Mouse (Mus musculus): ENCODE results near the gene Sytl1. TPM values are rescaled to one million over a fixed set of nuclear protein-coding genes. Genes with fewer than 3 reads are reported as not detected.

The Sytl1 gene
- total and polyA plus RNA-seq, 2 experiments from 2014 or later = 0.79 to 3.6 TPM

DNA sequence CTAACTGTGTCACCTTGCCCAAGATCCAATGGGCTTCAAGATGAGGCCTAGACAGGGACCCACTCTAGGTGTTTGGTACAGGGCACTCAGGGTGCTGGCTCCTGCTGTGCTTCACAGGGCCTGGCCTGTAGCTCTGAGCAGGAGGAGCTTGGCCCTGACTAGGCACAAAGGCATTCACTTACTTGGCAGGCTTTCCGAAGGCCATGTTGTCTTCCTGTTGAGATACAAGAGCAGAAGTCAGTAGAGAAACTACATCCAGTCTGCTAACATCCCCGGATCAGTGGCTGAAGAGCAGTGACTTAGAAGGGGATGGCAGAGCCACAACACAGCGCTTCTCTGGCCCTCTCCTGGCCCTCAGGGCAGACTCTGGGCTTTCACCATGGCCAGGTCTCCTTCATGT, 6.7 kb upstream of the Sytl1 start:
- DNase-seq (ENCODE audit: low spot score) (no peak), ATAC-seq (ENCODE audit: insufficient read depth, low read depth) (no peak)
- H3K9ac ChIP-seq (replicated peaks; ENCODE audit: low read depth, low read length) = no peak overlapping the region
- H3K27ac ChIP-seq (ENCODE audit: low read depth) = peak overlapping the region; percentile 41
- WGBS = 61% methylated on average over 3 of the region's 3 CpGs
- H3K9me3 ChIP-seq (replicated peaks; ENCODE audit: control insufficient read depth, low read length) = no peaks in the 10 kb centered on the region
- no peaks in the 10 kb centered on the region for H3K4me1 ChIP-seq (ENCODE audit: control insufficient read depth, insufficient read depth)
- no peak for TF ChIP-seq EP300 (IDR thresholded peaks at IDR 0.05; ENCODE audit: low read depth)
- TF ChIP-seq CTCF (IDR thresholded peaks at IDR 0.05; ENCODE audit: low read depth) = no peak
- H3K27me3 ChIP-seq (ENCODE audit: control insufficient read depth, insufficient read depth, low read length) = no peaks in the 10 kb centered on the region
- H3K4me2 ChIP-seq (ENCODE audit: low read depth, low read length) = no peak overlapping the region
- peaks cover 48% of the 10 kb centered on the region for H3K36me3 ChIP-seq (replicated peaks; ENCODE audit: control insufficient read depth, insufficient read depth, low read length)
- no peak overlapping the region for H3K4me3 ChIP-seq (ENCODE audit: low read depth, low read length)

DNA sequence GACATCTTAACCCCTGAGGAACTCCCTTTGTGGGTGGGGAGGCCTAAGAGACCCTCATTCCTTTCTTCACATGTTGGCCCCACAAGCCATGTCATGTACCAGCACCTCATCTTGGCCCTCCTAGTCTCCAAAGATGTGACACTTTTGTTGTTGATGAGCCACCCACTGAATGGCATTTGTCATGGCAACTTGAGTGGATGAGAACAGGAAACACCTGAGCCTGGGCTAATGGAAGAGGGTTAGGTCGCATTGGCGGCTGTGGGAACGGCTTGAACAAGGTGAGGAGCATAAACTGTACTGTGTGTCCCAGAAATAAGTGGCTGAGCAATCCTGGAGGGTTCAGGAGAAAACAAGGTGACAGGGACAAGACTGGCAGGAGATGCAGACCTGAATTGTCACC, 6.0 kb upstream of the Sytl1 start:
- Histone ChIP-seq H3K4me2 (ENCODE audit: low read depth, low read length) (no peak overlapping the region), H3K27ac (ENCODE audit: low read depth) (no peak overlapping the region; the same call in 1 of the 2 replicates), H3K36me3 (replicated peaks; ENCODE audit: control insufficient read depth, insufficient read depth, low read length) (peaks cover 48% of the 10 kb centered on the region), H3K27me3 (ENCODE audit: control insufficient read depth, insufficient read depth, low read length) (no peaks in the 10 kb centered on the region), H3K4me1 (ENCODE audit: control insufficient read depth, insufficient read depth) (no peaks in the 10 kb centered on the region), H3K4me3 (ENCODE audit: low read depth, low read length) (no peak overlapping the region), H3K9ac (replicated peaks; ENCODE audit: low read depth, low read length) (no peak overlapping the region), H3K9me3 (replicated peaks; ENCODE audit: control insufficient read depth, low read length) (no peaks in the 10 kb centered on the region)
- no peak for DNase-seq (ENCODE audit: low spot score)
- WGBS = 84% methylated on average over 3 of the region's 3 CpGs
- no peak for TF ChIP-seq CTCF (IDR thresholded peaks at IDR 0.05; ENCODE audit: low read depth)
- no peak for TF ChIP-seq EP300 (IDR thresholded peaks at IDR 0.05; ENCODE audit: low read depth)
- ATAC-seq (ENCODE audit: insufficient read depth, low read depth) = no peak

DNA sequence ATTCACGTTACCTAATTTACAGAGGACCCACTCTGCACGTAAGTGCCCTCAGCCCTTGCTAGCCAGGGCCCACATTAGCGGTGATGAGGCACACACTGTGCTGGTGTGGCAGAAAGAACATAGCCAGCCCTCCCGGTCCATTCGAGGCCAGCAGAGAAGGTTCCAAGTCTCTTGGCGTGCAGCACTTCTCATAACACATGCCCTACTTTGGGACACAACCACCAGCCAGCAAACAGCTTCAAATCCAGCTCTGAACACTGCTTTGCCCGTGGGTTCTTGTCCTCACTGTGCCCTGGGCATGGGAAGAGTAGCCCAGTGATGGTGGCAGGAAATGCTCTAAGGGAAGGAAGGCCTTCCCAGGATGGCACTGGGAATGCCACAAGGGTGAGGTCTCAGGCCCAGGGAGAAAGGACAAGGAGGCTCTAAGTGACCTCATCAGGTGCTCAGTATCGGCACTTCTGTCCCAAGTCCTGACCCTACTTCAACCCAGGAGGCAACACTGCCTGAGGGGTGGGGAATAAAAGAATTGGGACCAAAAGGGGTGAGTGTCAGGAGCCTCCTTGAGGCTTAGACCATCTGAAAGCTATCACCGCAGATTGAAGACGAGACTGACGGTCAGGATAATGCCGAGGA, 3.5 kb upstream of the Sytl1 start:
- H3K4me2 ChIP-seq (ENCODE audit: low read depth, low read length) = no peak overlapping the region
- ATAC-seq (ENCODE audit: insufficient read depth, low read depth) (no peak), DNase-seq (ENCODE audit: low spot score) (no peak)
- H3K9ac ChIP-seq (replicated peaks; ENCODE audit: low read depth, low read length) = no peak overlapping the region
- no peaks in the 10 kb centered on the region for H3K9me3 ChIP-seq (replicated peaks; ENCODE audit: control insufficient read depth, low read length)
- WGBS = 92% methylated on average over 12 of the region's 12 CpGs
- H3K27ac ChIP-seq (ENCODE audit: low read depth) = no peak overlapping the region
- peaks cover 48% of the 10 kb centered on the region for H3K36me3 ChIP-seq (replicated peaks; ENCODE audit: control insufficient read depth, insufficient read depth, low read length)
- TF ChIP-seq CTCF (IDR thresholded peaks at IDR 0.05; ENCODE audit: low read depth) (no peak), EP300 (IDR thresholded peaks at IDR 0.05; ENCODE audit: low read depth) (no peak)
- no peaks in the 10 kb centered on the region for H3K4me1 ChIP-seq (ENCODE audit: control insufficient read depth, insufficient read depth)
- H3K4me3 ChIP-seq (ENCODE audit: low read depth, low read length) = no peak overlapping the region
- H3K27me3 ChIP-seq (ENCODE audit: control insufficient read depth, insufficient read depth, low read length) = no peaks in the 10 kb centered on the region

DNA sequence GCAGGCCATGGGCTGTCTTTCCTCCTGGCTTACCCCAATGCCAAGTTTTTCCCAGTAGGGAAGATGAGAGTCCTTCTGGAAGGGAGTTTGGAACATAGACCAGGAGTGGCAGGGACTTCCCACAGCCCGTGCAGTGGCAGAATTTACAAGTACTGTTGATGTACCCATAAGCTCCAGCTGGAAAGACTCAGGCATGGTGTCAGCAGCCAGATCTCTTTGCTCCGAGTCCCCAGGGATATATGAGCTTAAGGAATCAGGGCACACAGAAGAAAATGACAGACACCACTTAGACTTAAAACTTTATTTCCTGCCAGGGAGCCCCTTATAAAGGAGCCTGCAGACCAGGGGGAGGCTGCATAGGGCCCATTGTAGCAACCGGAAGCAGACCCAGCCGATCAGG, 2.8 kb upstream of the Sytl1 start:
- Histone ChIP-seq H3K9me3 (replicated peaks; ENCODE audit: control insufficient read depth, low read length) (no peaks in the 10 kb centered on the region), H3K9ac (replicated peaks; ENCODE audit: low read depth, low read length) (no peak overlapping the region), H3K27ac (ENCODE audit: low read depth) (no peak overlapping the region), H3K4me3 (ENCODE audit: low read depth, low read length) (no peak overlapping the region), H3K27me3 (ENCODE audit: control insufficient read depth, insufficient read depth, low read length) (no peaks in the 10 kb centered on the region), H3K4me1 (ENCODE audit: control insufficient read depth, insufficient read depth) (no peaks in the 10 kb centered on the region), H3K4me2 (ENCODE audit: low read depth, low read length) (no peak overlapping the region), H3K36me3 (replicated peaks; ENCODE audit: control insufficient read depth, insufficient read depth, low read length) (peaks cover 48% of the 10 kb centered on the region)
- DNase-seq (ENCODE audit: low spot score) = no peak
- TF ChIP-seq EP300 (IDR thresholded peaks at IDR 0.05; ENCODE audit: low read depth) (no peak), CTCF (IDR thresholded peaks at IDR 0.05; ENCODE audit: low read depth) (no peak)
- no peak for ATAC-seq (ENCODE audit: insufficient read depth, low read depth)
- WGBS = 81% methylated on average over 4 of the region's 4 CpGs

DNA sequence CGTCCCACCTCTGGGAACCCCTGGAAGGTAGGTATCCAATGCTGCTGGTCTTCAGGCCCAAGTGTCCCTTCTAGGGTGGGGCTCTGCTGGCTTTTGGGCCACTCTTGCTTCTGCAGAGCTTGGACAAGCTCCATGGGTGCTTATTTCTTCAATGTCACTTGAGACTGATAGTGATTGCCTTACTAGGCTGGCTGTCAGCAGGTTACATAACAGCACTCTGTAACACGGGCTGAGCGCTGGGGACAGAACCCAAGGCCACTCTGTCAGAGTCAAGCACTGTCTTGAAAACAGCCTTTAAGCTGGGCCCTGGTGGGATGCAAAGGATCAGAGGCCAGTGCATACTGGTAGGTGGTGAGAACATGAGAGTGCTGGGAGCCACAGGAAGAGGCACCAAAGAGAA, 2.4 kb upstream of the Sytl1 start:
- DNase-seq (ENCODE audit: low spot score) (no peak), ATAC-seq (ENCODE audit: insufficient read depth, low read depth) (no peak)
- H3K4me1 ChIP-seq (ENCODE audit: control insufficient read depth, insufficient read depth) = no peaks in the 10 kb centered on the region
- no peak overlapping the region for H3K27ac ChIP-seq (ENCODE audit: low read depth)
- H3K9me3 ChIP-seq (replicated peaks; ENCODE audit: control insufficient read depth, low read length) = no peaks in the 10 kb centered on the region
- TF ChIP-seq EP300 (IDR thresholded peaks at IDR 0.05; ENCODE audit: low read depth) (no peak), CTCF (IDR thresholded peaks at IDR 0.05; ENCODE audit: low read depth) (no peak)
- no peak overlapping the region for H3K4me3 ChIP-seq (ENCODE audit: low read depth, low read length)
- H3K4me2 ChIP-seq (ENCODE audit: low read depth, low read length) = no peak overlapping the region
- peaks cover 48% of the 10 kb centered on the region for H3K36me3 ChIP-seq (replicated peaks; ENCODE audit: control insufficient read depth, insufficient read depth, low read length)
- H3K9ac ChIP-seq (replicated peaks; ENCODE audit: low read depth, low read length) = no peak overlapping the region
- WGBS = 86% methylated on average over 3 of the region's 3 CpGs
- H3K27me3 ChIP-seq (ENCODE audit: control insufficient read depth, insufficient read depth, low read length) = no peaks in the 10 kb centered on the region

DNA sequence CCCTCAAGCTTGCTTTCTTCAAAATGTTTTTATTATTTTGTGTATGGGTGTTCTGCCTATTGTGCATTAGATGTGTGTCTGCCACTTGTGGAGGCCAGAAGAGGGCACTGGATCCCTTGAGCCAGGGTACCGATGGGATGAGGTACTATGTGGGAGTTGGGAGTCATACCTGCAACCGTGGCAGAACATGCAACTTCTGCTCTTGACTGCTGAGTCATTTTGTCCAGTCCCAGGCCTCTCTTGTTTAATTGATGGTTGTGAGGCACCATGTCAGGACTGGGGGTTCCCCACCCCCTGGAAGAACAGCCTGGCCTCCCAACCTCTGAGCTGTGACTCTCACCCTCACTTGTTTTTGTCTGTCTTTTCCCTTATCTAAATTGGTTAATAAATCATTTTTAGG, 1.6 kb upstream of the Sytl1 start:
- DNase-seq (ENCODE audit: low spot score) = no peak
- 84% methylated on average over 2 of the region's 2 CpGs for WGBS
- peaks cover 47% of the 10 kb centered on the region for H3K36me3 ChIP-seq (replicated peaks; ENCODE audit: control insufficient read depth, insufficient read depth, low read length)

More for the DNA sequence above, 1.6 kb upstream of the Sytl1 start:
- Histone ChIP-seq H3K4me2 (ENCODE audit: low read depth, low read length) (no peak overlapping the region), H3K27me3 (ENCODE audit: control insufficient read depth, insufficient read depth, low read length) (no peaks in the 10 kb centered on the region), H3K4me3 (ENCODE audit: low read depth, low read length) (no peak overlapping the region), H3K27ac (ENCODE audit: low read depth) (no peak overlapping the region), H3K9ac (replicated peaks; ENCODE audit: low read depth, low read length) (no peak overlapping the region), H3K9me3 (replicated peaks; ENCODE audit: control insufficient read depth, low read length) (no peaks in the 10 kb centered on the region), H3K4me1 (ENCODE audit: control insufficient read depth, insufficient read depth) (no peaks in the 10 kb centered on the region)
- ATAC-seq (ENCODE audit: insufficient read depth, low read depth) = no peak
- TF ChIP-seq CTCF (IDR thresholded peaks at IDR 0.05; ENCODE audit: low read depth) (no peak), EP300 (IDR thresholded peaks at IDR 0.05; ENCODE audit: low read depth) (no peak)

All from heart, postnatal 0 days (tissue).